ENCODE assay signal across 16 mouse cellular contexts in genomic region chr16:42857564-42858183, GRCm38 (mm10).
"Had no signal": no experiment of that assay in that cellular context is flagged by ENCODE, and none has a peak within 500 bp of the region (broad histone marks: within the 10 kb centered on the region; RNA-seq: fewer than 3 reads in every experiment).

No protein-coding gene starts in this region.

- H3K9me3 ChIP-seq: limb, embryonic 15.5 days; liver, embryonic 12.5 days; midbrain, embryonic 10.5 days; midbrain, embryonic 12.5 days; neural tube, embryonic 12.5 days had no signal

- H3K27ac ChIP-seq: limb, embryonic 15.5 days; liver, embryonic 12.5 days; liver, embryonic 14.5 days; midbrain, embryonic 10.5 days; midbrain, embryonic 12.5 days; neural tube, embryonic 12.5 days had no signal

- H3K36me3 ChIP-seq: limb, embryonic 15.5 days; liver, embryonic 12.5 days; midbrain, embryonic 10.5 days; midbrain, embryonic 12.5 days; neural tube, embryonic 12.5 days had no signal

- ATAC-seq: liver, embryonic 12.5 days had no signal

- H3K4me2 ChIP-seq: limb, embryonic 15.5 days; liver, embryonic 12.5 days; midbrain, embryonic 12.5 days; neural tube, embryonic 12.5 days had no signal

- DNase-seq: lung, adult 2 months; midbrain, embryonic 14.5 days; retina, postnatal 1 day; right cerebral cortex, adult 18-20 months; right cerebral cortex, postnatal 25 days; right cerebral cortex, postnatal 4 days; spleen, adult 18-20 months; thymus, adult 18-20 months; thymus, postnatal 14 days; thymus, postnatal 36 days had no signal

- H3K4me3 ChIP-seq: limb, embryonic 15.5 days; liver, embryonic 12.5 days; midbrain, embryonic 10.5 days; midbrain, embryonic 12.5 days; neural tube, embryonic 12.5 days had no signal

- H3K4me1 ChIP-seq: limb, embryonic 15.5 days; liver, embryonic 12.5 days; midbrain, embryonic 10.5 days; midbrain, embryonic 12.5 days; neural tube, embryonic 12.5 days had no signal

- H3K9ac ChIP-seq: limb, embryonic 15.5 days; liver, embryonic 12.5 days; liver, embryonic 14.5 days; midbrain, embryonic 12.5 days; neural tube, embryonic 12.5 days had no signal

- H3K27me3 ChIP-seq: limb, embryonic 15.5 days; liver, embryonic 12.5 days; midbrain, embryonic 12.5 days; neural tube, embryonic 12.5 days had no signal
